Mouse (Mus musculus) embryonic facial prominence, embryonic 14.5 days (tissue): ENCODE data around the gene Abcb11. TPM values are rescaled to one million over a fixed set of nuclear protein-coding genes. Genes with fewer than 3 reads are reported as not detected.
A peak's percentile ranks its signal among the peaks of the same experiment; 100 is the strongest.
"Not testable (repeated sequence)": the region's sequence is repeated elsewhere in the genome, so short reads cannot be mapped to it uniquely, and the experiment has no call there.

Experiments used
- ATAC-seq: fragments of 200-750 bp; cut with Nextera tagmentation; 2 replicates; pipeline ENCODE4 v1.8.0; 2017; ENCODE audit warnings: low read depth, moderate number of reproducible peaks, moderate TSS enrichment
- DNase-seq: peaks from one replicate; pipeline ENCODE4 v3.0.0-alpha.2; 2015; ENCODE audit warnings: low spot score
- H3K27ac ChIP-seq: fragments of 300-500 bp; sonication (generic); replicated peaks from 2 replicates; pipeline ENCODE4 v1.5.1; 2014; ENCODE audit warnings: low read depth, mild to moderate bottlenecking, low read length, moderate library complexity
- H3K27me3 ChIP-seq: fragments of 300-500 bp; sonication (generic); replicated peaks from 2 replicates; pipeline ENCODE4 v1.6.1; 2014; ENCODE audit warnings: low read length; ENCODE audit not compliant: control insufficient read depth, insufficient read depth
- H3K36me3 ChIP-seq: fragments of 300-500 bp; sonication (generic); 2 replicates; pipeline ENCODE4 v1.6.1; 2014; ENCODE audit warnings: low read length, mixed read lengths; ENCODE audit not compliant: control insufficient read depth, insufficient read depth
- H3K4me1 ChIP-seq: fragments of 300-500 bp; sonication (generic); 2 replicates; pipeline ENCODE4 v1.6.1; 2014; ENCODE audit warnings: antibody characterized with exemption, low read length; ENCODE audit not compliant: control insufficient read depth, insufficient read depth
- H3K4me2 ChIP-seq: fragments of 300-500 bp; sonication (generic); 2 replicates; pipeline ENCODE4 v1.6.1; 2014; ENCODE audit warnings: low read depth, mild to moderate bottlenecking, low read length, moderate library complexity, mixed read lengths
- H3K4me3 ChIP-seq: fragments of 300-500 bp; sonication (generic); 2 replicates; pipeline ENCODE4 v1.5.1; 2014; ENCODE audit warnings: low read depth, mild to moderate bottlenecking, low read length
- H3K9ac ChIP-seq: fragments of 300-500 bp; sonication (generic); 2 replicates; pipeline ENCODE4 v1.6.1; 2014; ENCODE audit warnings: low read depth, mild to moderate bottlenecking, low read length, moderate library complexity, mixed read lengths
- H3K9me3 ChIP-seq: fragments of 300-500 bp; sonication (generic); 2 replicates; pipeline ENCODE4 v1.6.1; 2016; ENCODE audit warnings: low read length; ENCODE audit not compliant: control insufficient read depth
- WGBS: fragments of 180-500 bp; shearing (Covaris S2); extraction: QIAGEN DNeasy Blood & Tissue Kit; methylation state at CpG from one replicate; pipeline ENCODE4 v1.1.7; 2014; 5-methylcytosine and 5-hydroxymethylcytosine counted together
- polyA plus RNA-seq: library from polyadenylated mRNA; unstranded; fragments of >200 nt; fragmentation: Nextera tagmentation; extraction: Ambion mirVana; gene quantifications from 2 replicates; pipeline ENCODE4 v1.2.1, GENCODE M21; 2014

Abcb11 gene
- polyA plus RNA-seq, 1 experiment from 2014 or later, result not detected

DNA sequence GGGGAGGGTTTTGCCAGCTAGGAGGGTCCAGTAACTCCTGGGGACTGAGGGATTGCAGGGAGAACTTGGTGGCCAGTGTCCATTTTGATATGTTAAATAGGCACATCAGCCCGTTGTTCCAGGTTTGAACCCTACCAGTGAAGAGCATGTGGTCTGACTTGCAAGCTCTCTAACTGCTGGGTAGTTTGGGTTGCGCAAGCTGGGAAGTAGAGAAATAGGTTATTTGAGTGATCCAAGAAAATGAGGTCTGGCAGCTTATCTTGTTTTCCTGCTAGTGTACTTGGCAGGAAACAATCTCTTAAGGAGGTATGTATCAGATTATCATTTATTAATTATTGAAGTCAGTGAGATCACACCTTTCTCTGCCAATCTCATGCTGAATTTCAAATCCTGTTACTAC lies 22.4 kb upstream of the Abcb11 start:
- no peak overlapping the region for H3K4me2 ChIP-seq
- no peaks in the 10 kb centered on the region for H3K27me3 ChIP-seq
- no peaks in the 10 kb centered on the region for H3K36me3 ChIP-seq
- 88% methylated on average over 2 of the region's 2 CpGs for WGBS
- no peaks in the 10 kb centered on the region for H3K4me1 ChIP-seq
- DNase-seq (no peak), ATAC-seq (no peak)
- no peak overlapping the region for H3K9ac ChIP-seq
- H3K4me3 ChIP-seq, result no peak overlapping the region
- H3K9me3 ChIP-seq, result no peaks in the 10 kb centered on the region
- H3K27ac ChIP-seq, result no peak overlapping the region

DNA sequence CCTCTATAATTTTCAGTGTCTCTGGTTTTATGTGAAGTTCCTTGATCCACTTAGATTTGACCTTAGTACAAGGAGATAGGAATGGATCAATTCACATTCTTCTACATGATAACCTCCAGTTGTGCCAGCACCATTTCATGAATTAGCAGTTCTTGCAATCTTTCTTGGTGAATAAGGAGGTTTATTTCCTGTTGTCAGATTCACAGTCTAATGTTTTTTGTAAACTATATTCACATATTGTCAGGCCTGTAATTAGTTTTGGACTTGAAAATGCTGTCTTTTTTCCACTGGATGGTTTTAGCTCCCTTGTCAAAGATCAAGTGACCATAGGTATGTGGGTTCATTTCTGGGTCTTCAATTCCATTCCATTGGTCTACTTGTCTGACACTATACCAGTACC lies 13.0 kb upstream of the Abcb11 start:
- peak; percentile 100 for ATAC-seq
- H3K4me3 ChIP-seq, H3K9ac ChIP-seq, H3K9me3 ChIP-seq, H3K4me2 ChIP-seq, H3K36me3 ChIP-seq, H3K27ac ChIP-seq, H3K4me1 ChIP-seq, H3K27me3 ChIP-seq, DNase-seq: not testable (repeated sequence)

GRCm38 (mm10) chr2:69341506-69341905 lies 910 bp downstream of the Abcb11 start:
- WGBS, result 90% methylated on average over 6 of the region's 6 CpGs
- Histone ChIP-seq H3K9ac (no peak overlapping the region), H3K27ac (no peak overlapping the region), H3K27me3 (no peaks in the 10 kb centered on the region), H3K4me2 (no peak overlapping the region), H3K36me3 (no peaks in the 10 kb centered on the region), H3K4me3 (no peak overlapping the region), H3K4me1 (no peaks in the 10 kb centered on the region), H3K9me3 (no peaks in the 10 kb centered on the region)
- DNase-seq, result no peak
- no peak for ATAC-seq

- H3K27ac ChIP-seq, H3K36me3 ChIP-seq, DNase-seq, H3K4me3 ChIP-seq, H3K27me3 ChIP-seq, H3K4me2 ChIP-seq, H3K4me1 ChIP-seq, H3K9me3 ChIP-seq, H3K9ac ChIP-seq, ATAC-seq: not testable (repeated sequence)
- WGBS, result 88% methylated on average over 5 of the region's 6 CpGs
These were observed 10.9 kb downstream of the Abcb11 start for GRCm38 (mm10) chr2:69331523-69331922.

GRCm38 (mm10) chr2:69328509-69329163 lies 13.8 kb downstream of the Abcb11 start:
- Histone ChIP-seq H3K4me2 (no peak overlapping the region), H3K36me3 (no peaks in the 10 kb centered on the region), H3K9ac (no peak overlapping the region), H3K4me3 (no peak overlapping the region), H3K27ac (no peak overlapping the region), H3K4me1 (no peaks in the 10 kb centered on the region), H3K27me3 (no peaks in the 10 kb centered on the region), H3K9me3 (no peaks in the 10 kb centered on the region)
- no peak for ATAC-seq
- no peak for DNase-seq
- 83% methylated on average over 5 of the region's 5 CpGs for WGBS

DNA sequence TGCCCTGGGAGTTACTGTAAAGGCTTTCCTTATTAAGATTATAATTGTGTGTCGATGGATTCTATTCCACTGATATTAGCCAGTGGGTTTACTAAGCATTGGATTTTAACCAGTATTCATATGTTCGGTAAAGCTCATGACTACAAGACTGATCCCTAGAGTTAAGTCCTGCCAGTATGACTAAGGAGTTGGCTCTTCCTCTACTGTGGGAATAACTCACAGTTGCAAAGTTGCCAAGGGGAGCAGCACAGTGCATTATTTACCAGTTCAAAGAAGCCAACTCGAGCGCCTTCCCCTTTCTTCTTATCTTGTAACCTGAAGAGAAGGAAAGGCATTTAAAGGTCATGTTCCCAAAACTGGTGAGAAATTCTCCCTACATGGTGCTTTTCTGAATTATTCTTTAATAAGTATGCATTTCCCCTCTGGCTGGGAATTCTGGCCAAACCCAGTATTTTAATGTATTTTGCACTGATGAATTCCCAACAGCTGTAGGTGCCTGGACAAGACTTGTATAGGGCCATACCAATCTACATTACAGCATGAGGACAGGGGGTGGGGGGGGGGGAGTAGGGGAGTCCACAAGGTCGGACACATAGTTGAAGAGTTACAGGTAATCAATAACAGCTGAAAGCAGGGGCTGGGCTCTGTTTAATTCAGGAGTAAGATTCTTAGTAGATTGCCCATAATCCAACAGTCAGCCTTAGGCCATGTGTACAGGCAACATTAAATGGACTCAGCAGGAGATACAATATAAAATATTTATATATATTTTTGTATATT lies 17.3 kb downstream of the Abcb11 start:
- Histone ChIP-seq H3K4me2 (no peak overlapping the region), H3K9ac (no peak overlapping the region), H3K4me3 (no peak overlapping the region), H3K27me3 (no peaks in the 10 kb centered on the region), H3K9me3 (no peaks in the 10 kb centered on the region), H3K4me1 (no peaks in the 10 kb centered on the region), H3K27ac (no peak overlapping the region), H3K36me3 (no peaks in the 10 kb centered on the region)
- no peak for ATAC-seq
- DNase-seq, result no peak
- 70% methylated on average over 5 of the region's 5 CpGs for WGBS

DNA sequence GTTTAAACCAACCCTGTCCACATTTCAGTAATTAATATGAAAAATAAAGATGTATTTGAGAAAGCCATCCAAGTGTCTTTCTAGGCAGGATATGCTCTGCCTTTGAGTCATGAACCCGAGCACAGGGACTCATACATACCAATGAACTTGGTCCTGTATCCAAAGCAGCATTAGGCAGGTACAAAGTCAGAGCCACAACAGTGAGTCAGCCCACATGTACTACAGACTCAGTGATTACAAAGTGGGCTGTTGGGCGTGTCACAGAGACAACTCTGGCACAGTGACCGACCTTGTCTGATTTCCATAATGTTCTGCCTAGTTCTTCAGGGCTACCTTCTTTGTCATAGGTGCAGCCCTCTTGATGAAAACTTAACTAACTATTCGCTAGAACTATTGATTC lies 19.4 kb downstream of the Abcb11 start:
- Histone ChIP-seq H3K9ac (no peak overlapping the region), H3K4me2 (no peak overlapping the region), H3K36me3 (no peaks in the 10 kb centered on the region), H3K4me1 (no peaks in the 10 kb centered on the region), H3K9me3 (no peaks in the 10 kb centered on the region), H3K4me3 (no peak overlapping the region), H3K27ac (no peak overlapping the region), H3K27me3 (no peaks in the 10 kb centered on the region)
- DNase-seq (no peak), ATAC-seq (no peak)
- 85% methylated on average over 4 of the region's 4 CpGs for WGBS

DNA sequence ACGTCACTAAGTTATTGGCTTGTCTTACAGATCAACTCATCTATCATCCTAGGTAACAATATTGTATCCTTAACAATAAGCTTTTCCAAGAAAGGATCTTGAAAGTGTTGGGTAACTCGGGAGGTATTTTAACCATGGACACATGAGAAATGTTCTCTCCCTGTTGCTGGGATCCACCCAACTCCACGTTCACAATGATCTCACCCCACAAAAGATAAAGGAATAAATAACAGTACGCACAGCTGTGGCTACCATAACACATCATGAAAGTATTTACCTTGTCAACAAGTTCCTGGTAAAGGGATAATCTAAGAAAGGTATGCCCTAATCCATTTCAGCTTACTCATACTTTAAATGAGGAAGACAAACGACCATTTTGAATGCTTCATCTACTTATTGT lies 21.0 kb downstream of the Abcb11 start:
- Histone ChIP-seq H3K27me3 (no peaks in the 10 kb centered on the region), H3K9ac (no peak overlapping the region), H3K27ac (no peak overlapping the region), H3K4me1 (no peaks in the 10 kb centered on the region), H3K9me3 (no peaks in the 10 kb centered on the region), H3K4me2 (no peak overlapping the region), H3K36me3 (no peaks in the 10 kb centered on the region), H3K4me3 (no peak overlapping the region)
- DNase-seq (peak; percentile 3), ATAC-seq (no peak)
- 56% methylated on average over 5 of the region's 5 CpGs for WGBS

DNA sequence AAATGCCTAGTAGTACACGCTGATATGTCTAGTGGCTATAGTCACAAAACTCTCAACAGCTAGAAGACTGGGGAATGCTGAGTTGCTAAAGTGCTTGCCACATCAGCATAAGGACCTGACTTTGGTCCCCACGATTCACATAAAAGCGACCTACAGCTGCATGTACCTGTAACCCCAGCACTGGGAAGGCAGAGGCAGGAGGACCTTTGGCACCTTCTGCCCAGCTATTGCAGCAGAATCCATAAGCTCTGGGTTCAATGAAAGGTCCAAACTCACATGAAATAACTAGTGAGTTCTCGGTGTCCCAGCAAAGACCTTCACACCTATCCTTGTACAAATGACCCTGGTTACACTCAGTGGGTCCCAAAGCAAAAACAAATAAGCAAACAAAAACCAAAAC lies 31.1 kb downstream of the Abcb11 start:
- DNase-seq, result no peak
- Histone ChIP-seq H3K27ac (no peak overlapping the region), H3K9me3 (no peaks in the 10 kb centered on the region), H3K9ac (no peak overlapping the region), H3K27me3 (no peaks in the 10 kb centered on the region), H3K4me3 (no peak overlapping the region), H3K36me3 (no peaks in the 10 kb centered on the region), H3K4me1 (no peaks in the 10 kb centered on the region), H3K4me2 (no peak overlapping the region)
- 93% methylated on average over 4 of the region's 4 CpGs for WGBS
- no peak for ATAC-seq
